Mouse (Mus musculus) heart, adult 11 months (tissue): ENCODE data around the gene Pcsk2.

Experiments used
- DNase-seq: peaks from one replicate; pipeline ENCODE4 v3.0.0; 2022

The Pcsk2 gene

DNA sequence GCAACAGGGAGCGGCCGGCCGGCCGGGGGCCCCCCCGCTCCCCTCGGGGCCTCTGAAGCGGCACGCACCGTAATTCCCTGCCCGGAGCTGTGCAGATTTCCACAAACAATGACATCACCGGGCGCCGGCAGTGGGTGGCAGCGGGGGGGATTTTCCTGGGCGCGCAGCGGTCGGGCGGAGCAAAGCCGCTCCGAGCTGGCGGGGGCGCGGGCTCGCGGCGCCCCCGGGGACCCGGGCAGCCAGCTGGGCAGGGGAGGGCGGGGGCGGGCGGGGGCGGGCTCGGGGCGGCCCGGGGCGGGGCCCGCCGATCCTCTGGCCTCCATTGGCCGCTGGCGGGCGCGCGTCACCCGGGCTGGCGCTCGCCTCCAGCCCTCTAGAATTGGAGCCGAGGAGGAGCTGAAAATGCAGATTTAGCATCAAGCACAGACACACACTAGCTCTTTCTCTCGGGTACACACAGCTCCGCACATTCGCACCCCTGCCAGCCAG lies at the start of gene Pcsk2:
Gene Pcsk2, plus strand, starts transcription at position 399 of the 489 bp plus-strand sequence.
- peak; percentile 90 for DNase-seq

DNA sequence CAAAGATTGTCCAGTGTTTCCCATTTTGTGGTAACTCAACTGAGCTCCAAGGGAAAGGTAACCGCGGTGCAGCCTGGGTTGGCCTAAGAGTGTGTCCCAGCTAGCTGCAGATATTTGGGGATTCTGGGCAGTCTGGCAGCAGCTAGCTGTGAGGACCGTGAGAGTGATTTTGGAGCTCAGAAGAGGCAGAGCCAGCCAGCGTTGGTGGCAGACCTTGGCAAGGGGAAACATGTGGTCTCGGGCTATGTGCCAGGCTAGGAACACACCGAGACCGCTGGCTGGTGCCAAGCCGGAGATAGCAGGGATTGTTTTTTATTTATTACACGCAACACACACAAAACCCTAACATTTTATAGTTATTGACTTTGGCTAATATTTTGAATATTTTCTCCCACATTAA lies 45.1 kb upstream of the Pcsk2 start:
- peak; percentile 4 for DNase-seq

- DNase-seq, result peak; percentile 14
These were observed 44.2 kb upstream of the Pcsk2 start for GRCm38 (mm10) chr2:143501760-143502159.

DNA sequence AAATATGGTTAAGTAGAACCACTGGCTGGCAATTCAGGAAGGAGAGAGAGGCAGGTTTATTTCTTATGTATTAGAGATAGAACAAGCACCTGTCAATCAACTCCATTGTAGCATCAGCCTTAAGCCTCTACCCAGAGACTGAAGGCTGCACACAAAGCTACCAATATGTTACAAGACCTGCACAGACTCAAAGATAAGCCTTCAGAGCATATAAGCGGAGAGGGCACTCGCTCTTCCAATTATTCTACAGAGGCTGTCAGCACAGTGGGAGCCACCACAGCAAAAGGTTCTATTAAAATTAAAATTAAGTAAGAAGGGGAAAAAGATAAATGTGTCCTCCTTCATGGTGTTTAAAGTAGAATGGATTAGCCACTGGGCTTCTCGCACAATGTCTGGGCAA lies 43.8 kb upstream of the Pcsk2 start:
- peak; percentile 14 for DNase-seq

- no peak for DNase-seq
These were observed 9.5 kb upstream of the Pcsk2 start for GRCm38 (mm10) chr2:143536485-143536884.

- peak; percentile 86 for DNase-seq
These were observed 631 bp upstream of the Pcsk2 start for GRCm38 (mm10) chr2:143545299-143545751.

GRCm38 (mm10) chr2:143546412-143547211 lies 656 bp downstream of the Pcsk2 start:
- peak; percentile 83 for DNase-seq

DNA sequence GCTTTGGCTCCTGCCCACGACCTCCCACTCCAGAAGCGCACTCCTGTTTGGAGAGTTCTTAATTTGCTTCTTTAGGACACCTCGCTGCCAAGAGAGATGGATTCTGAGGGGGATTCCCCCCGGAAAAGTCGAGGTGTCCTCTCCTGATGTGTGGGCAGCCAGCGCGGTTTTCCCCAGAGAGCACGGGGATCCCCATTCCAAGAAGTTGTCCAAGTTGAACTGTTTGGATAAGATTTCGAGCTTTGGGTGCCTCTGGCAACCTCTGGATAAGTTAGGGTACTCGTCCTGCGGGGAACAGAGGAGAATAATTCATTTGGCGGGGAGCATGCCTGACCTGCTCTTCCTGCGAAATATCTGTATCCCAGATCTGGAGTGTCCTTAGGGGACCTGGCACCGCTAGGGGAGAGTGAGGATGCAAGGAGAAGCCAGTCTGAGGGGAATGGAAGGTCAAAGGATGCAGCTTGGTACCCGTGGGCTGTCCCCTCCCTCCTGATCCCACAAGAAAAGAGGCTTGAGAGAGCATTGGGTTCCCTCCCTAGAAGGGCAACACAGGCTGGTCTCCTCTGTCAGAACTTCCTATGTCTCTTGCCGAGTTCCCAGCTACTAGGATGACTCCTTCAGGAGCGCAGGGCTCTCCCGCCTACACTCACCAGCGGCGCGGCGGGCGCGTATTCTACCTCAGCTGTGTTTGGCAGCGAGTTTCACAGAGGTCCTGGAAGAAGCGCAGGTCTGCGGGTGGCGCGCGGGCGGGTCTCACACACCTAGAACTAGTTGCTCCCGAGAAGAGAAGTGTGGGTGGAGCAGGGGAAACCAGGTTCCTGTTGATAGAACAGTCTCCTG lies 1.5 kb downstream of the Pcsk2 start:
- peak; percentile 68 for DNase-seq

GRCm38 (mm10) chr2:143560384-143560783 lies 14.4 kb downstream of the Pcsk2 start:
- no peak for DNase-seq

GRCm38 (mm10) chr2:143565062-143565461 lies 19.1 kb downstream of the Pcsk2 start:
- DNase-seq, result no peak

DNA sequence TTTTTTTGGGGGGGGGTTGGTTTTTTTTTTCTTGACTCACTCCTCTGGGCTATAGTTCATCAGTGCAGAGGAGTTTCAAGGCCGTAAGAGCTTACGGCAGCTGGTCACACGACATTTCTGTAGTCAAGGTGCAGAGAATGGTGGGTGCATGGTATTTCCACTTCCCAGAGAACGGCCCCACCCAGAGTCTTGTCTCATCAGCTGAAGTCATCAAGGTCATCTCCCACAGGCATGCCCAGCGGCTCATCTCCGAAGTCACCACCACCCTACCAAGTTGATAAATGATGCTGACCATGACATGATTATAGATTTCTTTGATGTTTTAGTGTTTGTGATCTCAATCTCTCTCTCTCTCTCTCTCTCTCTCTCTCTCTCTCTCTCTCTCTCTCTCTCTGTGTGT lies 20.0 kb downstream of the Pcsk2 start:
- DNase-seq, result no peak

- DNase-seq, result no peak
These were observed 39.4 kb downstream of the Pcsk2 start for GRCm38 (mm10) chr2:143585341-143585740.

DNA sequence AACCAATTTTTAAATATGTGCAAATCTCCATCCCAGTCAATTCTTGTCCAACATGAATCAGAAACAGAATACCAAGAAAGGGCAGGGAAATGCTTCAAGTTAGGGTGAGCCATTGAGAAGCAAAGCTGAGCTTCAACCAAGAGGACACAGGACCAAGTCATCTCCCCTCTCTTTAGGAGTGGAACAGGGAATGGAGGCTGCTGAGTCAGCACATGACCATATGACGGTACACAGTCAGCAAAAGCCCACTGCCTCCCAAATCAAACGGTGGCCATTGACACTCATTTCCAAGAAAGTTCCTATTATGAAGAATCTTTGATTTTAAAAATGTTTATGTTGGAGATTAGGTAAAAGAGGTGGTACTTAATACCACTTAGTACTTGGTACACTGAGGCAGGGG lies 44.4 kb downstream of the Pcsk2 start:
- no peak for DNase-seq

GRCm38 (mm10) chr2:143603071-143603470 lies 57.1 kb downstream of the Pcsk2 start:
- DNase-seq, result no peak

- DNase-seq, result no peak
These were observed 58.0 kb downstream of the Pcsk2 start for GRCm38 (mm10) chr2:143603871-143604512.

- DNase-seq, result no peak
These were observed 64.7 kb downstream of the Pcsk2 start for GRCm38 (mm10) chr2:143610355-143611331.

- no peak for DNase-seq
These were observed 67.5 kb downstream of the Pcsk2 start for GRCm38 (mm10) chr2:143613466-143613865.

DNA sequence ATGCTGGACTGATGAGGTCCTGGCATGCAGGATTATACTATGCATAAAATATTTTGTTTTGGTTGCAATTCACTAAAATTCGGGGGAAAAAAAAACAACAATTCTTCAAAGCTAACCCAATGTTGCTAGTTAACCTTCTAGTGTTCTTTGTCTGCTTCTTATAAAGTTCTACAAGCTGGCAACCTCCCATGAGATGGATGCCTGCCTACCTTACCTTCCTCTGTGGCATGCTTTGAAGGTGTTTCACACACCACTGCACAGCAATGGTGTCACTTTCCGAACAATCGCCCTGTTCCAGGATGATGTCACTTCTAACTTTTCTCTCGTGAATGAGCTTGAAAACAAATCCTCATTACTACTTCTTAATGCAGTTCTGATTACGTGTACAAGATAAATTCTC lies 68.8 kb downstream of the Pcsk2 start:
- no peak for DNase-seq

- no peak for DNase-seq
These were observed 75.0 kb downstream of the Pcsk2 start for GRCm38 (mm10) chr2:143620916-143621315.

DNA sequence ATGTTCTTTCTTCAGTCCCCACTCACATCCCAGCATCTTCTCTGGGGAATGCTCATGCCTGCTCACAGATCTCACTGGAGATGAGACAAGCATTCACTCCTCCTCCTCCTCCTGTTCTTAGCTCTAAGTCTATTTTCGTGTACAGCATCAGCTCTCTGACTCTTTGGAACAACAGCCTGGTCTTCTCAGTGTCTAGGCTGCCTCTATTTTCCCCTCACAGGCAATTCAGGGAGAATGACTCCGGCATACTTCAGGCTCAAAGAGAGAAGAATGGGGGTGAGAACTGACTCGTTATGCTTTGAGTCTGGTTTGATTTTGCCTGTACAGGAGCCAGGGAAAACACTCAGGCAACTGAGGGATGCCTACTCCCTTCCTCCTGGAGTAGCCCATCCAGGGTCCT lies 78.0 kb downstream of the Pcsk2 start:
- DNase-seq, result no peak

DNA sequence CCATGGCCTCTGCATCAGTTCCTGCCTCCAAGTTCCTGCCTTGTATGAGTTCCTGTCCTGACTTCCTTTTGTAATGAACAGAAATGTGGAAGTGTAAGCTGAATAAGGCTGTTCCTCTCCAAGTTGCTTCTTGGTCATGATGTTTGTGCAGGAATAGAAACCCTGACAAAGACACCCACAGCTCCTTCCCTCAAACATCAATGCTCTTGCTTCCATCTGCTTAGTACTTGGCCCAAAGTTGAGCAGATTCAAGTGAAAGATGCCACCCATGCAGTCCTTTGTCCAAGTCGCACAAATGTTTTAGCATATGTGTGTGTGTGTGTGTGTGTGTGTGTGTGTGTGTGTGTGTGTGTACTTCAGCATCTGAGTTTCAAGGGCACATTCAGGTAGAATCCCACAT lies 97.3 kb downstream of the Pcsk2 start:
- DNase-seq, result no peak

DNA sequence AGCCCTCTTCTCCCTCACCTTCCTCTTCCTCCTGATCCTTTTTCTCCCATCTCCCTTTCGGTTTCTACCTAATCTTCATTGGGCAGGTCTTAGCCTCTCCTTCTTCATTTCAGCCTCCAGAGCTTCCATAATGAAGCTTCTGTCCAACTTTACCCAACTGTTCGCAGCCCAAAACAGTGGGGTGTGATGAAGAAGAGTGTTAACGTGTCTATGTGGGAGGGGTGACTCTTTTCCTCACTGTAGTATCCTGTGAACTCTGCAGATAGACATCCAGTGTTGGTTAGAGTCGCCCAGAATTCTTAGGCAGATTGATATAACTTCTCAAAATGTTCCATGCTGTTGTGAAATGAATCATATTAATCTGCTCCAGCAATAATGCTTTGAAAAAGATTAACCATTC lies 98.4 kb downstream of the Pcsk2 start:
- no peak for DNase-seq
